Mouse (Mus musculus): Measurements from ENCODE around the gene Tmprss9.
A peak's percentile ranks its signal among the peaks of the same experiment; 100 is the strongest.

Tmprss9 gene

GRCm38 (mm10) chr10:80937646-80938045 is 66.0 kb downstream of the Tmprss9 start:
- no peak for DNase-seq (ENCODE audit: low read depth, low spot score)

- no peak for DNase-seq (ENCODE audit: low read depth, low spot score)
These were observed 67.3 kb downstream of the Tmprss9 start for GRCm38 (mm10) chr10:80938831-80939550.

GRCm38 (mm10) chr10:80939671-80940070 is 68.0 kb downstream of the Tmprss9 start:
- peak; percentile 65 for DNase-seq (ENCODE audit: low read depth, low spot score)

GRCm38 (mm10) chr10:80940320-80940987 is 68.8 kb downstream of the Tmprss9 start:
- no peak for DNase-seq (ENCODE audit: low read depth, low spot score)

- no peak for DNase-seq (ENCODE audit: low read depth, low spot score)
These were observed 69.3 kb downstream of the Tmprss9 start for GRCm38 (mm10) chr10:80940988-80941347.

- no peak for DNase-seq (ENCODE audit: low read depth, low spot score)
These were observed 71.3 kb downstream of the Tmprss9 start for GRCm38 (mm10) chr10:80942919-80943318.

- DNase-seq (ENCODE audit: low read depth, low spot score), result no peak
These were observed 72.1 kb downstream of the Tmprss9 start for GRCm38 (mm10) chr10:80943701-80944100.

- DNase-seq (ENCODE audit: low read depth, low spot score), result no peak
These were observed 72.6 kb downstream of the Tmprss9 start for GRCm38 (mm10) chr10:80944231-80944630.

- no peak for DNase-seq (ENCODE audit: low read depth, low spot score)
These were observed 75.2 kb downstream of the Tmprss9 start for GRCm38 (mm10) chr10:80946684-80947437.

GRCm38 (mm10) chr10:80947802-80948201 is 76.2 kb downstream of the Tmprss9 start:
- no peak for DNase-seq (ENCODE audit: low read depth, low spot score)

GRCm38 (mm10) chr10:80948570-80948969 is 76.9 kb downstream of the Tmprss9 start:
- DNase-seq (ENCODE audit: low read depth, low spot score), result no peak

GRCm38 (mm10) chr10:80949081-80949480 is 77.4 kb downstream of the Tmprss9 start:
- DNase-seq (ENCODE audit: low read depth, low spot score), result no peak

Measured in telencephalon, adult 2 months (tissue).